Mouse (Mus musculus) telencephalon, adult 2 months (tissue): ENCODE results near the gene Tsen54.
"Not testable (repeated sequence)": the region's sequence is repeated elsewhere in the genome, so short reads cannot be mapped to it uniquely, and the experiment has no call there.

ENCODE experiments used
- DNase-seq: peaks from one replicate; pipeline ENCODE4 v3.0.0-alpha.2; 2011; ENCODE audit warnings: low read depth, low spot score

Gene Tsen54

DNA sequence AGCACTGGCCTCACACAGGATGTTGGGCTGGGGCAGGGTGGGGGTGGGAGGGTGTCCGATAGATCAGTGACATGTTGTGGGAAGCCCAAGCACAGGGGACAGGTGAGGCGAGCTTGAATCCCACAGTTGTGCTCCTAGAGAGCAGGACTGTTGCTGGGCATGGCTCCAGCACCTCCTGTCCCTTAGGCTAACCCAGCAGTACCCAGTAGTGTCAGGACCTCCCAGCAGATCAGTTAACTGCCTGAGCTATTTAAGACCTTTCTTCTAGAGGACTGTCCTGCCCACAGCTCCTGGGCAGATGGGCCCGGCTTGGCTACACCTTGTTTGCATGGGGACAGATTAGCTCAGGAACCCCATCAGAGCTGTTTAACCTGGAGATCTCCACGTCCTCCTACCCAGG, 14.5 kb downstream of the Tsen54 start:
- DNase-seq, result no peak

DNA sequence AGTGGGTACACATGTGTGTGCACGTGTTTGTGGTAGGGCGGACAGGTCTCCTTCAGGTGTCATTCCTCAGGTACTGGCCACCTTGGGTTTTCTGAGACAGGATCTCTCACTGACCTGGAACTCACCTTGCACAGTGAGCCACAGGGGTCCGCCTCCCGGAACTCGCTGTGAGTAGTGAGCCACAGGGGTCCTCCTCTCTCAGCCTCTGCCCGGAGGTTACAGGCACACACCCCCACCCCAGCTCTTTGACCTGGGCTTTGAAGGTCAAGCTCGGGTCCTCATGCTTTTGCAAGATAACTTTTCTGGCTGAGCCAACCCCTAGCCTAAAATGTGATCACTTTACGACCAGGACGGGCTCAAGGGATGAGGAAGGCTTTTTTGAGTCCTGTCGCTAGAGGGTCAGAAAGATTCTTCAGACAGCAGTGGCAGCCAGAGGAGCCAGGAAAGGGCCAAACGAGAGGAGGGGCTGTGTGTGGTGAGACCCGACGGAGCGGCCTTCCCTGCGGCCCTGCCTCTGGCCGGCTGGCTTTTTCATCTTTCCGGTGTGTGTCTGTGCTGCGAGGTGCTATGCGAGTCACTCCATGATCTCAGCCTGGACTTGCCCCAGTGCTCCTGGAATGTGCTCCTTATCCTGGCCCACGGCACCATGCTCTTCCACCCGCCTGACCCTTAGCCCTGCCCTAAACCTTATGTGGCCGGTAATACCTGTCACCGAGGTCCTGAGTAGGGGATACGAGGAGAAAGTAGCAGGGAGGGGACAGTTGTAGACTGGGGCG, 16.2 kb downstream of the Tsen54 start:
- no peak for DNase-seq

- no peak for DNase-seq
Observed at GRCm38 (mm10) chr11:115831518-115831917, 17.0 kb downstream of the Tsen54 start.

- no peak for DNase-seq
Observed at GRCm38 (mm10) chr11:115832064-115832463, 17.5 kb downstream of the Tsen54 start.

DNA sequence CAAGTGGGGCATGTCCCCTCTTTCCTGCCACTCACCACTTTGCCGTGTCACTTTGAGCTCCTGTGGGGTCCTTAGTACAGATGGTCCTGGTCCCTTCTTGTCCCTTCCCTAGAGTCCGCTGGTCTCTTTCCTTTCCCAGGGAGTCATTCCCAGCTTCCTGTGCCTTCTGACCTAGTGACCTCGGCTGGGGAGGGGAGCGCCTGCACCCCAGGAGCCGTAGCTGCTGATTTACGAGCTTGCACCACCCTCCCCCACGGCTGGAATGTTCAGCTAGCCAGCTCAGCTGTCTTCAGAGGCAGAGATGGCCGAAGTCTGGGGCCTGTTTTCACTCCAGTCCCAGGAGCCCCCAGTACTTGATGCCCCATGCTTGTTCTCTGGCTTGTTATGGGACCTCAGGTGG, 18.0 kb downstream of the Tsen54 start:
- no peak for DNase-seq

DNA sequence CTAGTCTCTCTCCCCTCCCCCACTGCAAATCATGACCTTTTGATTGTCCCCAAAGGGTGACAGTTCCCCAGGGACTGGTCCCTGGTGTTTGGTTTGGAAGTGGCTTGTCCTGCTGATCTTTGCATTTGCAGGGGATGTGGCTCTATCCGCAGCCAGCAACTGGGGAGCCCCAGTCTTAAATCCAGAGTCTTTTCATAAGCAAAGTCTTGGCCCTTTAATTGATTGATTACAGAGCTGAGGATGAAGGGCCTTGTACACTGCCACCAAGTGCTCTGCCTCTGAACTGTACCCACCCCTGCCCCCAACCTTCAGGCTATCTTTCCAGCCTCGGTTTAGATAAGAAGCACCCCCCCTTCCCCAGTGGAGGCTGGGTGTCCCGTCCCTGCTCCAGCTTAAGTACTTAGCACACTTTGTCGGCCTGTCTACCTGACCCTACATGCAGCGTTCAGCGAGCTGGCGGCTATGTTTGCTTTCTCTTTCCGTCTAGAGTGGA, 18.5 kb downstream of the Tsen54 start:
- DNase-seq, result no peak

GRCm38 (mm10) chr11:115834033-115834432, 19.5 kb downstream of the Tsen54 start:
- DNase-seq, result no peak

DNA sequence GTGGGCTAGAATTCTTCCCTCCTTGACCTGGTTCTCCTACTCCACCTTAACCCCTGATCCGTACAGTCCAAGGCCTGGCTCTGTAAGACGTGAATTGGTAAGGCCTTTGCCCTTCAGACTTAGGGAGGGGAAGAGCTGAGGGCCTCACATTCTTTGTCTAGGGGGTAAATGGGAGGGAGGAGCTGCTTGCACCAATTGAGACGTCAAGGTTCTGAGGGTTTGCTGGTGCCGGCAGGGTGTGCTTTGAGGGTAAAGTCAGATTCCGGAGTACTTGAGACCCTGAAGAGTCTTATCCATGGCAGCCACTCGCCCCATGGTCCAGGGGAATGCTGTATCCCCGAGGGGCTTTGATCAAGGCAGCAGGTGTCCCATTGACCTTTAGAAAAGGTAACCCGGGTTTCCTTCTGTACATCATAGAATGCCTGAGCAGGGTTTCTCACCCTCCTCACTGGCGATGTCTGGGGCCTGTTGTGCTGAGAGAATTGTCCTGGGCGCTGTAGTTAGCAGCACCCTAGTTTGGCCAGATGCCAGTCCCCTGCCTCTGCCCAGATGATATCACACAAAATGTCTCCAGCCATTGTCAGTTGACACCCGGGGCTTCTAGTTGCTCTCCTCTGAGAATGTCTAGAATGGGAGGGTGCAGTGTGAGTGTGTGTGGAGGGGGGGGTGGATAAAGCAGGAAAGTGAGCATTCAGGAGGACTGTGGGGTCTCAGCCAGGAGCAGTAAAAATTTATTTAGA, 22.3 kb downstream of the Tsen54 start:
- no peak for DNase-seq

- no peak for DNase-seq
Observed at GRCm38 (mm10) chr11:115837606-115838345, 23.3 kb downstream of the Tsen54 start.

DNA sequence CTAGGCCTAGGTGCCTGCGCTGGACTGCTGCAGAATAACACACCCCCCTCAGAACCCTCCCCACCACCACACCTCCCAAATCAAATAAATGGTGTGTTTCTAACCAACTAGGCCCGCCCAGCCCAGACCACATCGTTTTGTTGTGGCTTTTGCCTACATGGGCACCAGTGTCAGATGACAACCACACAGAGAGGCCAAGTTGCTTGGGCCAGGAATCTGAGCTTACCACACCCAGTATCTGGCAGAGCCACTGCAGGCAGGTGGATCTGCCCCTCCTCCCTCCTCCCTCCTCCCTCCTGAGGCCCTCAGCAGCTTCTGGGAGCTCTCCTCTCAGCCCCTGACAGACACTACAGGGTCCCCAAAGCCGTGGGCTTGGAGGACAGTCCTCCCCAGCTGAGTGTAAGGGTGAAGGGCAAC, 24.4 kb downstream of the Tsen54 start:
- DNase-seq, result no peak

DNA sequence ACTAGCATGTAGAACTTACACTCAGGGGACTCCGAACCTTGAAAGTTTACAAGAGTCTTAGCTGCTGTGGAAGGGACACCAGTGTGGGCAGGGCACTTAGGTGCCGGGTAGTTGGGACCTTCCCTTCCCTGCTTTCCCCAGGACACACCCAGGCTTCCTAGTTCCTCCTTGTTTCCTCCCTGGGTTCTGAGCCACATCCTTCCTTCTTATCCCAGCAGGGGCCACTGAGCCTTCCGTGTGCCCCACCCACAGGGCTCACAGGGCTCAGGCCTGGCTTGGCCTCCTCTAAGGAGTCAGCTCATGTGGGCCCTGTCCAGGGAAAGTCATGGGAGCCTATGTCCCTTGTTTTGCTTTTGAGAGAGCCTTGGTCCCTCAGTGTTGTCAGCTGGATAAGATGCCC, 25.2 kb downstream of the Tsen54 start:
- no peak for DNase-seq

GRCm38 (mm10) chr11:115841044-115841443, 26.5 kb downstream of the Tsen54 start:
- DNase-seq, result no peak

GRCm38 (mm10) chr11:115841961-115842550, 27.5 kb downstream of the Tsen54 start:
- no peak for DNase-seq

GRCm38 (mm10) chr11:115843141-115843890, 28.8 kb downstream of the Tsen54 start:
- DNase-seq, result no peak

DNA sequence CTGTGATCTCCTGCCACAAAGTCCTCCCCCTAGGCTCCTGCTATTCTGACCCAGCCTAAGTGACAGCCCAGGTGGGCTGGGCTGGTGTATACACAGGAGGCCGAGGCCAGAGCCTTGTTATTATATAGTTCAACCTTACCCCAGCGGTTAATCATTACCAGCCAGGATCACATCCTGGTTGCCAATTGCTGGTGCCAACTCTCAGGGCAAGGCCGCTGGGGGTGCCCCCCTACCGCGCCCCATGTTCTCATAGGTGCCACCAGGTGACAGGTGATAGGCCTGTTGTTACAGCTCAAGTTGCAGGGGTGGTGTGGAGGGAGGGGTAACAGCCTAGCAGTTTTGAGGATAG, 29.3 kb downstream of the Tsen54 start:
- DNase-seq, result no peak

DNA sequence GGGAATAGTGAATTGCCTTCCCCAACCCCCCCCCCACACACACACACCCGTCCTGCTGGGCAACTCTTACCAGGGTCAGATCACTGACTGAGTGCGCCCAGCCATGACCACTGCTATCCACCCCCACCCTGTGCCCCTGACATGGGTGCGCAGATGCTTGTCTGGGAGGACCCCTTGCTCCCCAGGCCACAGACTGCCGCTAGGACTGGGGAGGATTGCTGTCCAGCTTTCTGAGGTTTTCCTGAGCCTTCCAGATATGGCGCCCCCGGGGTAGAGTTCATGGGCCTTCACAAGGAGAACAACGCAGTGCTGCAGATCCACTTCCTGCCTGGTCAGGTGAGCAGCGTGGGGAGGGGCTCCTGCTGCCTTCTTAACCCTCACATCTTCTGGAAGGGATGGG, 29.7 kb downstream of the Tsen54 start:
- no peak for DNase-seq

- no peak for DNase-seq
Observed at GRCm38 (mm10) chr11:115845819-115846218, 31.3 kb downstream of the Tsen54 start.

DNA sequence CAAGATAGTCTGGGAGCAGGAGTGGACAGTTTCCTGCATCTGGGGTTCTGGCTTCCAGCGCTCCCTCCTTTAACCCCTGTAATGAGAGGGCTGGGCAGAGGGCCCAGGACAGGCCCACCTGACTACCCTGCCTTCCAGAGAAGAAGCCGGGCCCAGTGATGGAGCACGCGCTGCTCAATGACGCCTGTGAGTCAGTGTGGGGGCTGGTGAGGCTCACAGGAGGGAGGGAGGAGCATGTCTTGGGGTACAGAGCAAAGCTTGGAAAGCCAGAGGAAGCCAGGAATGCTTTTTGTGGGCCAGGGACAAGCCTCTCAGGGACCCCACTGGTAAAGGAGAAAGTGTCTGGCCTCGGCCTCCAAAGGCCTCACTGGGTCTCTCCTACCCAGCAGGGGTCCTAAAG, 40.1 kb downstream of the Tsen54 start:
- DNase-seq, result peak; percentile 16

DNA sequence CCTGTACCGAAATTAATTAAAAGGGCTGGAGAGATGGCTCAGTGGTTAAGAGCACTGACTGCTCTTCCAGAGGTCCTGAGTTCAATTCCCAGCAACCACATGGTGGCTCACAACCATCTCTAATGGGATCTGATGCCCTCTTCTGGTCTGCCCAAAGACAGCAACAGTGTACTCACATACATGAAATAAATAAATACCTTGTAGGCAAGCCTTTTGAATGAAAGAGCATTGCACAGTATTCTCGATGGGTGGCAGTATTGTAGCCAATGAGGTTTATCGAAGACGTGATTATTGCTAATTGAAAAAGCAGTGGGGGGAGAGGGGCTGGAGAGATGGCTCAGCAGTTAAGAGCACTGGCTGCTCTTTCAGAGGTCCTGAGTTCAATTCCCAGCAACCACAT, 42.6 kb downstream of the Tsen54 start:
- DNase-seq, result not testable (repeated sequence)

DNA sequence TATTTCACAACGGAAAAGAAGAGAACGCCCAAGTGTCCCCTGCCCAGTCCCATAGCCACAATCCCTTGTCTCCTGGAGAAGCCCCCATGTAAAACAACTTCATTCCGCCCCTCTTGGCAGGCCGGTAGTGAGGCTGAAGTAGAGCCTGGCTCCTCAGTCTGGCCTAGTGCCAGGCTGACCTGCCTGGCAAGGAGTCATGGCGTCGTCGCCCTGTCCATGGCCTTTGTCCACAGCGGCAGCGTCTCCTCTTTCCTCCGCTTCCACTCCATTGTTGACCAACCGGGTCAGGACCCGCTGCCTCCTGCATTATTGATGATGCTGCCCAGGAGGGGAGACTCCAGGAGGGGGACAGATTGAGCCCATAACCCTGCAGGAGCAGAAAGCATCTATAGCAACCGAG, 43.4 kb downstream of the Tsen54 start:
- no peak for DNase-seq

GRCm38 (mm10) chr11:115858354-115858753, 43.8 kb downstream of the Tsen54 start, which contains the start of gene Myo15b:
Gene Myo15b (plus strand): TSS chr11:115858406.
- no peak for DNase-seq
